Mouse (Mus musculus): ENCODE results near the gene Atp5k. TPM values are rescaled to one million over a fixed set of nuclear protein-coding genes. Genes with fewer than 3 reads are reported as not detected.
A peak's percentile ranks its signal among the peaks of the same experiment; 100 is the strongest.

Gene Atp5k
- total RNA-seq, 2 experiments from 2014 or later: 256 to 259 TPM

GRCm38 (mm10) chr5:108452422-108452821, 18.2 kb upstream of the Atp5k start:
- no peak for TF ChIP-seq CTCF (conservative IDR thresholded peaks at IDR 0.05)
- 0 out of 2 replicates have a peak overlapping the region, but pooled peaks have one; percentile 41 for H3K27ac ChIP-seq
- no peak overlapping the region for H3K4me3 ChIP-seq
- DNase-seq (ENCODE audit: low spot score in 2 of 2): no peak

GRCm38 (mm10) chr5:108451611-108452010, 17.4 kb upstream of the Atp5k start:
- TF ChIP-seq CTCF (conservative IDR thresholded peaks at IDR 0.05): no peak
- no peak overlapping the region for H3K27ac ChIP-seq
- no peak for DNase-seq (ENCODE audit: low spot score in 2 of 2)
- H3K4me3 ChIP-seq: no peak overlapping the region

DNA sequence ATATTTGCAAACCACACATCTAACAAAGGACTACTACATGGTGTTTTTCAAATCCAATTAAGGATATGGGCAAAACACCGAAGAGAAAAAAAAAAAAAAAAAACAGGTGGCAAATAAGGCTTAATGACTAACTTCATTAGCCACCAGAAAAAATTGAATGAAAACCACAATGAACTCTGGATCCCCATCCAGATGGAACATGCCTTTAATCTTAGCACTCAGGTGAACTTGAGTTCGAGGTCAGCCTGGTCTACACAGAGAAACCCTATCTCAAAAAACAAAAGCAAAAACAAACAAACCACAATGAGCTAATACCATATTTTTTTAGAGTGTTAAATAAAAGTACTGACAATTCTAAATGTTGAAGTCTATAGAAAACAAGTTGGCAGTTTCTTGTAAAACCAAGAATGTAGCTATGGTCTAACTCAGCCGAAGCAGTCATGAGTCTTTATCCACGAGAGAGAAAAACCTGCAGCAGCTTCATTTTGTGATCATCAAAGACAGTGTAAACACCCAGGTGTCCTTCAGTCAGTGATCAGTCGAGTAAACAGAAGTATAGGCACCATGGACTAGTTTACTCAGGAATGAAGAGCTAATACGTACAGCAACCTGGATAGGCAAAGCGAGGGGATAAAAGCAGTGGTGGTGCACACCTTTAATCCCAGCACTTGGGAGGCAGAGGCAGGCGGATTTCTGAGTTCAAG, 16.7 kb upstream of the Atp5k start:
- TF ChIP-seq CTCF (conservative IDR thresholded peaks at IDR 0.05): no peak
- H3K4me3 ChIP-seq: no peak overlapping the region
- DNase-seq (ENCODE audit: low spot score in 2 of 2): no peak

DNA sequence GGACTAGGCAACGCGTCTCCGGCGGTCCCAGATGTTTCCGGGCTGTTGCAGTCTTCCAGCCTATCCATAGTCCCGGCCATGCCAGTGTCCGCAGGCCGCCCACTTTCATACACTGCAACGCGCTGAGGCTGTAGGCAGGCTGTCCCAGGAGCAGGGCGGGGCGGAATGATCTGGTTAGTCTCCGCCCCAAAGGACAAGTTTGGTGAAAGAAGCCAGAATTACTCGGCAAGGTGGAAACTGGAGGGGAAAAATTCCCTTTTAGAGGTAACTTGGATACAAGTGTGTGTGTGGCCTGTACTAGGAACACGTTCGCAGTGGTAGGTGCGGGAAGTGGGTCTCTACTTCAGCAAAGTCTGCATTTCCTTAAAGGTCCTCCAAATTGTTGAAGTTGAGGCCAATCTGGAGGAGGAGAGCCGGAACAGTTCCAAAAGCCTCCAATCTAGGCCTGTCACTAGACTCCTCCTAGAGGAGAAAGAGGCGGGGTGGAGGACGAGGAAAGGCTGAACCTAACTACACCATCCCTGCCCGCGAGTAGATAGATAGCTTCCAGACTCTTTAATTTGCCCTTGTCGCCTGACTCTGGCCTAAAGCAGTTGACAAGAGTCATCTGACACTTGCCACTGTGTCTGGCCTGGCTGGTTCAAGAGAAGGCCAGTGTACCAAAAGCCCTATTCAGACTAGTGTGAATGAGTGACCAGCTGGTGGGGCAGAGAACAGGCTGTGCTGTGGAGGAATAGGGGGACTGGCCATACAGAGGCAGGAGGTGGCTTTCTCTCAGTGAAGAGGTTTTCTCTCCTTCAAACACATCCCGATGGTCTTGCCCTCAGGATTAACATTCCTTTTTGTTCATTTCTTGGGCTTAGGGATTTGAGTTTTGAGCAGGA, 14.8 kb upstream of the Atp5k start, which contains the start of gene Mfsd7a:
Gene Mfsd7a (minus strand): TSS at position 107 of the 884 bp plus-strand sequence.
- H3K4me3 ChIP-seq: peak within 1 kb of the TSS; percentile 46
- TF ChIP-seq CTCF (conservative IDR thresholded peaks at IDR 0.05): no peak
- no peak for DNase-seq (ENCODE audit: low spot score in 2 of 2)
- 0 out of 2 replicates have a peak within 1 kb of the TSS, but pooled peaks have one; percentile 15 for H3K27ac ChIP-seq

More for the DNA sequence above, 16.7 kb upstream of the Atp5k start:
- H3K27ac ChIP-seq: no peak overlapping the region

DNA sequence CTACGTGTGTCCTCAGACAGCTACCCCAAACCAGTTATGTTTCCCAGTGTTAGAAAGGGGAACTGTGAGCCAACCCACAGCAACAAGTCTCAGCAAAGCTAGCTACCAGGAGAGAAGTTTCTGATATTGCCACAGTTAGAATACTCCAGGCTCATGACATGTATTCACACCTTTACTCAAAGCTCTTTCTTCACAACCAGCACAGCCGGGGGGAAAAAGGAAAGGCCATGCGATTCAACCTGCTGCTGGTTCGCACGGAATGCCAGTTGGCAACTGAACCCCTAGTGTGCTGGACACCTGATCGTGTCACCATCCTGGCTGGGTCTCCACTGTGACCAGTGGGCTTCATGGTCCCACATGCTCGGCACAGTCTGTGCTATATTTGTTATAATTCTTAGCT, 13.6 kb upstream of the Atp5k start:
- TF ChIP-seq CTCF (conservative IDR thresholded peaks at IDR 0.05): no peak
- no peak for DNase-seq (ENCODE audit: low spot score in 2 of 2)
- Histone ChIP-seq H3K4me3 (no peak overlapping the region), H3K27ac (no peak overlapping the region)

DNA sequence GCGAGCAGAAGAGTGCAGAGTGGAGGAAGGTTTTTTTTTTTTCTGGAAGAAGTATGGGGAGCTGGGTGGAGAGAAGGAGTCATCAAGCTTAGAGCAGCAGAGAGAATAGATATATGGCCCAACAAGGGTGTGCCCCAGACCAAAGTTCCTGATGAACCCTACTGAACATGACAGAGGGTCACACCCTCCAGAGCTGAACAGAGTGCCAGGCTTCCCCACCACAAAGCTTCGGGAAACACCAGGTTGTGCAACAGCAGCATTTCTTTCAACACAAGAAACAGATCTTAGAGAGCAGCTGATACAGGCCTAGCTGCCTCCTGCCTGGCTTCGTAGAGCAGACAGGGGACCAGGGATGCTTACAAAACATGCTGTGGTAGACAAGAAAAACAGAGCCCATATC, 12.7 kb upstream of the Atp5k start:
- no peak overlapping the region for H3K4me3 ChIP-seq
- DNase-seq (ENCODE audit: low spot score in 2 of 2): no peak
- no peak for TF ChIP-seq CTCF (conservative IDR thresholded peaks at IDR 0.05)
- no peak overlapping the region for H3K27ac ChIP-seq

DNA sequence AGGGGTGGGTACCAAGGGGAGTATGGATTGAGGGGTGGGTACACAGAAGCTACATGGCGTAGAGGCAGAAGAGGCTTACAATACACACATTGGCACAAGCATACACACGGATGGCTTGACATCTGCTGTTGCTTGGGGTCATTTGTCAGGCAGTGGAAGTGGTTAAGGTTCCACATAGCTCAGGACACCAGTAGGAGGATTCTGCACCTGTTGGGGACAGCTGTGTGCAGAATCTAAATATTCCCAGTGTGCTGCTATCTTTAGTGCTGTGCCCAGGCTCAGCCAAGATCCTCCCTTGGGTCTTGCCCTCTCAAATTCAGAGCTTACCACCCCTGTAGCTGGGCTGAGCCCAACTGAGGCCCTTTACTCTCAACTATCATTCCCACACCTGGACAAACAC, 1.9 kb upstream of the Atp5k start:
- no peak overlapping the region for H3K27ac ChIP-seq
- no peak for DNase-seq (ENCODE audit: low spot score in 2 of 2)
- TF ChIP-seq CTCF (conservative IDR thresholded peaks at IDR 0.05): no peak
- H3K4me3 ChIP-seq: no peak overlapping the region

- no peak for DNase-seq (ENCODE audit: low spot score in 2 of 2)
- no peak overlapping the region for H3K27ac ChIP-seq
- no peak overlapping the region for H3K4me3 ChIP-seq
- no peak for TF ChIP-seq CTCF (conservative IDR thresholded peaks at IDR 0.05)
Observed at GRCm38 (mm10) chr5:108431196-108431595, 3.1 kb downstream of the Atp5k start.

- Histone ChIP-seq H3K4me3 (no peak overlapping the region), H3K27ac (no peak overlapping the region)
- peak; percentile 90 for TF ChIP-seq CTCF (conservative IDR thresholded peaks at IDR 0.05)
- peak; percentile 25 to 58 for DNase-seq (ENCODE audit: low spot score in 2 of 2)
Observed at GRCm38 (mm10) chr5:108427186-108427585, 7.1 kb downstream of the Atp5k start.

- Histone ChIP-seq H3K4me3 (no peak overlapping the region), H3K27ac (no peak overlapping the region)
- no peak for TF ChIP-seq CTCF (conservative IDR thresholded peaks at IDR 0.05)
- no peak for DNase-seq (ENCODE audit: low spot score in 2 of 2)
Observed at GRCm38 (mm10) chr5:108423427-108423826, 10.8 kb downstream of the Atp5k start.

DNA sequence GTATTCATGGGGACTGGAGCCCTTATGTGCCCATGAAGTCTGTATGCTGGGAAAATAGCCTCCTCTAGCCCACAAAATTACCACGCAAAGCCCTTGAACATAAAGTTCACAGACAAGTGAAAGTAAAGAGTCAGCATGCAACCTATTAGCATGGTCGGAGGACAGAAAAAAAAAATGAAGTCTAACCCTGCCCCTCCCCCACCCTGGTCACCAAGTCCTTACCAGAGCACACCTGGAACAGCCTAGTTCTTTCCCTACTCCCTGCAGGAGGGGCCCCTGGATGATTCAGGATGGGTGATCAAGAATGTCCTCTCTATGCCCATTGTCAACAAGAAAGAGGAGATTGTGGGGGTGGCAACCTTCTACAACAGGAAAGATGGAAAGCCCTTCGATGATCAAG, 11.5 kb downstream of the Atp5k start:
- Histone ChIP-seq H3K27ac (no peak overlapping the region), H3K4me3 (no peak overlapping the region)
- no peak for DNase-seq (ENCODE audit: low spot score in 2 of 2)

GRCm38 (mm10) chr5:108414711-108415110, 19.5 kb downstream of the Atp5k start:
- Histone ChIP-seq H3K27ac (no peak overlapping the region), H3K4me3 (no peak overlapping the region)
- TF ChIP-seq CTCF (conservative IDR thresholded peaks at IDR 0.05): no peak
- no peak for DNase-seq (ENCODE audit: low spot score in 2 of 2)

More for the DNA sequence above, 11.5 kb downstream of the Atp5k start:
- TF ChIP-seq CTCF (conservative IDR thresholded peaks at IDR 0.05): no peak

GRCm38 (mm10) chr5:108406977-108407376, 27.3 kb downstream of the Atp5k start:
- H3K4me3 ChIP-seq: no peak overlapping the region
- no peak for TF ChIP-seq CTCF (conservative IDR thresholded peaks at IDR 0.05)
- H3K27ac ChIP-seq: no peak overlapping the region
- no peak for DNase-seq (ENCODE audit: low spot score in 2 of 2)

All from layer of hippocampus, adult 2 months (tissue).